Mouse (Mus musculus) A20 (cell line): ENCODE results near the gene Dtx1.

Experiments
- DNase-seq: peaks from one replicate; pipeline ENCODE4 v3.0.0-alpha.2; 2011; ENCODE audit warnings: low read depth, low spot score

The Dtx1 gene

DNA sequence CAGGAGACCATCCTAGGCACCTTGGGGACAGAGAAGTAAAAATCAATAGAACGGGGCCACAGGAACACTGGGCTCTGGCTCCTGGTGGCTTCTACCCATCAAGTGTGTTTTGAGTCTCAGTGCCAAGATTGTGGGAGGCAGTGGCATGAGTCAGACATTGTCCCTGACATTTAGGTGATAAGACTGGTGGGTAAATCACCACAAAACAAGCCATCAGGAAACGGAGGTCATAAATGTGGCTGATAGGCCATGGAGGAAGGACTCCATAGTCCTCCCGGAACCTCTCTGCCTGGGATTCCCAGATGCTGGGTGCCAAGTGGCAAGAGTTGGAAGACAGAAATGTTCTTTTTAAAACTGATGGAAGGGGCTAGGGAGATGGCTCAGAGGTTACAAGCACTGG lies 67.5 kb downstream of the Dtx1 start:
- DNase-seq: no peak

DNA sequence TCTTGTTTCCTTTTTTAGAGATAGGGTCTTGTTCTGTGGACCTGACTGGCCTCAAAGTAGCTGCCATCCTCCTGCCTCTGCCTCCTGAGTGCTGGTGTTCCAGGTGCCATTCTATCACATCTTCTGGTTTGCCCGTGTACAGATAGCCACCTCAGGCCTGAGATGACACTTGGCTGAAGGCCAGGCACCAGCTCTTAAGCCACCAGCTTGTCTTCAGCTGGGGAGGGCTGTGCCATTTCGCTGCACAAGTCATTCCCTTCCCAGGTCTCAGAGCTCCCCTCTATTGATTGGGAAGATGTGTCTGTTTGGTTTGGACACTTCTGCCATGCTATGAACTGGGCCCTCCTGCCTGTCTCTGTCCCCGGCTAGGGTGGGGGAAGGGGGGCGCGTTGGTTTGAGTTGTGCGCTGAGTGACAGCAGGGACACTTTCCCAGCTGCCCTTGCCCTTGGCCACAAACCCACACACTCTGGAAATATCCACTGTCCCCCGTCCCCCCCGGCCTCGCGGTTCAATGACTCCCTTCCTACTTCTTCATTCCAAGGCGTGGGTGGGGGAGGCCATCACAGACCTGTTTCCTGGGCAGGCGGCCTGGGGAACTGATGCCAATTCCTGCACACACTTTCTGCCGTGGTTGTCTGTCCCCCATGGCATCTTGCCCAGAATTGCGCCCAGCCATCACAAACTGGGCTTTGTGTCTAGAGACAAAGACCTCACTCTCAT lies 68.2 kb downstream of the Dtx1 start:
- no peak for DNase-seq

DNA sequence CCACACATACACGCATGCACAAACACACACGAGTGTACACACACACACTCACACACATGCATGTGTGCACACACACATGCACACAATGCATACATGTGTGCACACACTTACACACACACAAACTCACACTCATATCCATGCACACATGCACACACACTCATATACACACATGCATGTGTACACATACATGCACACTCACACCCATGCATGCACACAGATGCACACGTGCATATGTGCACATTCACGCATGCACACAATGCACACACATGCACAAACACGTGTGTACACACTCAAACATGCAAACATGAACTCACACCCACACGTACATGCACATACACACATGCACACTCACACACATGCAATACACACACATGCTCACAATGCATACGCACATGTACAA lies 71.6 kb downstream of the Dtx1 start:
- no peak for DNase-seq

DNA sequence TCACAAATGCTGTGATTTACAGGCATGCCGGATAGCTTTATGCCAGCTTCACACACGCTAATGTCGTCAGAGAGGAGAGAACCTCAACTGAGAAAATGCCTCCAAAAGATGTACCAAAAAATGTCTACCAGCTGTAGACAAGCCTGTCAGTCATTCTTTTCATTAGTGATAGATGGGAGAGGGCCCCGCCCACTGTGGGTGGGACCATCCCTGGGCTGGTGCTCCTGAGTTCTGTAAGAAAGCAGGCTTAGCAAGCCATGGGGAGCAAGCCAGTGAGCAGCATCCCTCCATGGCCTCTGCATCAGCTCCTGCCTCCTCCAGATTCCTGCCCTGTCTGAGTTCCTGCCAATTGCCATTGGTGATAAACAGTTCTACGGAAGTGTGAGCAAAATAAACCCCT lies 76.1 kb downstream of the Dtx1 start:
- DNase-seq: no peak

DNA sequence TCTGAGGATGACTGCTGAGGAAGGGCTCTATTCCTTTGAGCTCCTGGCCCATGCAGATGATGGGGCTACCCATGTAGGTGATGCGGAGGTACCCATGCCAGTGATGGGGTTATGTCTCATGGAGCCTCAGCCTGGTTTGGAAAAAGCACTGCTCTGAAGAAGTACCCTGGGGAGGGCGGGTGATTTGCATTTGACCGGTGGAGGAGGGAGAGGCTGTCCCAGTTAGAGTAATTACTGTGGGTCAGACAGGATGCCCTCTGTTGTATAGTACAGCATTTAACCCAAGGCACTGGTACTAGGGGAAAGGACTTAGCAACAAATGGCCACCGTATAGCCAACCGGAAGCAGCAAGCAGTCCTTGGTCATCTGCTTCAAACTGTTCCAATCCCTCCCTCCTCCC lies 76.9 kb downstream of the Dtx1 start:
- DNase-seq: no peak

DNA sequence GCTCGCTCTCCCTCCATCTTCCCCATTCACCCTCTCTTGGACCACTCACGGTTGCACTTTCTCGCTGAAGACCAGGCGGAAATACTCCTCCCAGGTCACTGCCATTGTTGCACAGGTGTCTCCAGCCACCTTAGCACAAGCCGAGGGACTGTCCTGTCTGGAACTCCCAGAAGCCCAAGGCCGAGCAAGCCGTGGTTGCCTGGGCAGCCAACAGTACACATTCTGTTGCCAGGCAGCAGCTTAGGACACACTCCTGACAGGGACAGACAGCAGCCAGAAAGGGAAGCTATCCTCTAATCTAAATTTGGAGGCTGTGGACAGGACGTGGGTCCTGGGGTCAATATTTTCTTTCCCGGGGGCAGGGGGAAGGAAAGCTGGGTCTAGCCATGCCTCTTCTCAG lies 77.6 kb downstream of the Dtx1 start, which contains the start of gene Cfap73:
Gene Cfap73, minus strand, starts transcription at position 105 of the 400 bp plus-strand sequence.
- no peak for DNase-seq

DNA sequence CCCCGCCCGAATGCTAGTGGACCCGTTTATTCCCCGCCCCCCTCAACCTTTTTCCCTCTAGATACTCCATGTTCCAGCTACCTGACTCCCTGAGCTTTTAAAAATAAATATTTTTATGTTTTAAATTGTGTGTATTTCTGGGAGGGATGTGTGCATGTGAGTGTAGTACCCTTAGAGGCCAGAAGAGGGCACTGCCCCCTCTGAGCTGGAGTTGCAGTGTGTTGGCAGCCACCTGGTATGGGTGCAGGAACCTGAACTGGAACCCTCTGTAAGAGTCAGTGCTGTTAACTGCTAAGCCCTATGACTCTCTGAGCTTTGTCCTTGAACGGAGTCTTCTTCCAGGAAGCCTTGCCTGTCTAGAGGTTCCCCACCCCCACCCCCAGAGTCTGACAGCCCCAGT lies 79.8 kb downstream of the Dtx1 start:
- no peak for DNase-seq

DNA sequence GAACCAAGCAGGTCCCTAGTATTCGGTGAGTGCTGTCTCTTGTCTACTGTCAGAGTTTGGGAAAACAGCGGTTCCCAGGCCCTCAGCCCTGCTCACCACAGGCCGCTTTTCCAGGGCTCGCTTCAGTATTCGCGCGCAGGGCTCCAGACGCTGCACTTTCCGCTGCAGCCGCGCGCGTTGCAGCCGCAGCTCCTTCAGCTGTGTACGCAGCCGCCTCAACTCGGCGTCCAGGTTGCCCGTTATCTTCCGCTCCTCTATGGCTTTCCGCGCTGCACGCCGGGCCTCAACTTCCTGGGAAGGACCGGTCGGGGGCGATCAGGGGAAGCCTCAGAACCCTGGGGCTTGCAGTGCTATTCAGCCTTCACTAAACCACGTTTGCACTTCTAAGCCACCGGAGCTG lies 80.6 kb downstream of the Dtx1 start:
- DNase-seq: no peak
